Mouse (Mus musculus): ENCODE measurements around the gene Selplg.

Selplg gene

GRCm38 (mm10) chr5:113771213-113772162 lies 61.0 kb downstream of the Selplg start:
- DNase-seq (ENCODE audit: low spot score in 2 of 2) = peak; percentile 86 to 93

- no peak for DNase-seq (ENCODE audit: low spot score in 2 of 2)
Measured at GRCm38 (mm10) chr5:113768806-113769205, 63.6 kb downstream of the Selplg start.

All from spleen, postnatal 4 days (tissue).